Mouse (Mus musculus): ENCODE results near the gene Rpn1.

The Rpn1 gene

DNA sequence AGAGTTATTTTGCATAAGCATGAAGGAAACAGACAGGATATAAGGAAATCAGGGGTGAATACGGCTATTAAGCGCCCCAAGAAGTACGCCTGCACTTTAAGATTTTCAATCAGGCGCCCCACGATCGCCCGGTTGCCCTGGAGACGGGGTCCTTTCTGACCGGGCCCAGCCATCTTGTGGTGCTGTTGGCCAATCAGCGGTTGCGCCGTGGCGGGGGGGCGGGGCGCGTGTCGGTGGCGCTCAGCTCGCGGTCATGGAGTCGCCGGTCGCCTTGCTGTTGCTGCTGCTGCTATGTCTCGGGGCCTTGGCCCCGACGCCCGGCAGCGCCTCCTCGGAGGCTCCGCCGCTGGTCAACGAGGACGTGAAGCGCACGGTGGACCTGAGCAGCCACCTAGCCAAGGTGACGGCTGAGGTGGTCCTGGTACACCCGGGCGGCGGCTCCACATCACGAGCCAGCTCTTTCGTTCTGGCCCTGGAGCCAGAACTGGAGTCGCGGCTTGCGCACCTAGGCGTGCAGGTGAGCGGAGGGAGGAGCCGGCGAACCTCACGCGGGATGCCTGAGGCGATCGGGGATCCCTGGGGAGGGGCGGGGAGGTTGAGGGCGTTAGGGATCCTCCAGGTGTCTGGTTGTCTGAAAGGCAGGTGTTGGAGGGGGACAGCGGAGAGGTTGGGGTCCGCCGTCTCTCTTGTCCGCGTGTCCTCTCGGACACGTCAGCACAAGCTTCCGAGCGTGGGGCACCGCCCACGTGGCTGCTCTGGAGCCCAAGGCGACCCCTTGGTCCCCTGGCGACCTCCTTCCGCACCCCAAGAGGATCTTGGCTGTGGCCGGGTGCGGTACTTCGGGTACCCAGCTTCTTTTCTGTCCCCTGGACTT, at the start of gene Rpn1:
Rpn1 (plus strand) TSS at position 205 of the 874 bp plus-strand sequence.
- DNase-seq (ENCODE audit: low spot score), result peak; percentile 98

DNA sequence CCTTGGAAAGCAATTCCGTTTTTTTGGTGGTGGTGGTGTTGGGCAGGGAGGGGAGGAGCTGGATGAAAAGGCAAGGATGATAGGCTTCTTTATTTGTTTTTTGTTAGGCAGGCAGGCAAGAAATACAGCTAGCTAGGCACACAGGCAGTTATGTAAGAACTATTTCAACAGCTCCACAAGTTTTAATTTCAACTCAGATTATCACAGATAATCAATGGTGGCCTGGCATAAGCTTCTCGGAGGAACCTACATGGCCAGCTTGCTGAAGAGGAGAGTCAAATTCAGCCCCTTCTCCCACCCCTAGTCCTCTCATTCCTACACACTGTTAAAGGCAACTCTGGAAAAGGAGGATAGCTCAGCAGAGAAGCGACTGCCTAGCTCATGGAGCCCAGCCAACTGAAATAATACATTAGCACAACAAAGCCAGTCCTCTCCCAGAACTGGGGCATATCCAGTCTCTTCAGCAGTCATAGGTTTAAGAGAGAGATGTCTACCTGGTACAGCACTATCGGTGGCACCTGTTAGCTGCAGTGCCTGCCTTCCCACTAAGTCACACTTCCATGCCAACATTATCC, 46.7 kb upstream of the Rpn1 start:
- no peak for DNase-seq (ENCODE audit: low spot score)

DNA sequence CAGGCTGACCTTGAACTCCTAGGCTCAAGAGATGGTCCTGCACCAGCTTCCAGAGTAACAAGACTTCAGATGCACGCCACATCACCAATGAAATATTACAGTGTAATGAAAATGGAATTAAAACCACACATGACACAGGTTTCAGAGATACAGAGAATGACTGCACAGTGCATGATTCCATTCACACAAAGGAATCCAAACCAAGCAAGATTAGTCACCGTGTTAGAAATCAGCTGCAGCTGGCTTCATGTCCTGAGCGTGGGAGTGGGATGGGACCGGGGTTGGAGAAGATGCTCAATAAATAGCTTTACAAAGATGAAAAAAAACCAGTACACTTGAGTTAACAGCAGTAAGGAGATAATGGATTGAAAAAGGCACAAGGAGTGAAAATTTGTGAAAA, 44.9 kb upstream of the Rpn1 start:
- no peak for DNase-seq (ENCODE audit: low spot score)

DNA sequence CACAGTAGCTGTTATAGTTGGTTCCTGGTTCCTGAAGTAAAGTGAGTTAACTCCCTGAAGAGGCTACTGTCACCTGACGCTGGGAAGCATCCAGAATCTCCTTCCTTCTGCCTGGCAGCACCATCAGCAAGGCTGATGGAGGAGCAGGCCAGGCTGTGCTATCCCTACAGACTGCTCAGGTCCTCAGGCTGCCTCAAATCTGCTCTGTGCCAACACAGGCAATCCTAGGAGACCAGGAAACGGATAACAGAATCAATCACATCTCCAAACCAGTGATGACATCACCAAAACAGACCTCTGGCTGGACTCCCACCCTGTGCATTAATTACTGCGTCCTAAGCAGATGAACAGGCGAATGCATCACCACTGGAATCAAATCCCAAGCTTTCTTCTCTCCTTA, 43.1 kb upstream of the Rpn1 start:
- DNase-seq (ENCODE audit: low spot score), result no peak

DNA sequence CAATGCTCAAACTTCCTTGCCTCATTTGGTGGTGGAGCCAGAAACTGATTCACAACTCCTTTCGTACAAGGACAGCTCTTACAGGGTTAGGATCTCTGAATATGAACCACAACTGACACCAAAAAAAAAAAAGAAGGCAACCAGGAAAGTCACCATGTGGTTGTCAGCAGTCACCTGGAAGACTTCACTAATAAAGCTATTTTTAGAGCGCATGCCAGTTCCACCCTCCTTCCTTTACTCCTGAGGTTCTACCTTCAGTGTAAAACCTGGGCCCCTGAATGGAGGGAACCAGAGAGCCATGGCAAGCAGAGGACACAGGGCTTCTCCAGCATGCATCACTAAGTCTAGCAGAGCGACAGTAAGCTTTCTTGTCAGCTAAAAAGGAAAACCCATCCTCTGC, 41.9 kb upstream of the Rpn1 start:
- DNase-seq (ENCODE audit: low spot score), result no peak

DNA sequence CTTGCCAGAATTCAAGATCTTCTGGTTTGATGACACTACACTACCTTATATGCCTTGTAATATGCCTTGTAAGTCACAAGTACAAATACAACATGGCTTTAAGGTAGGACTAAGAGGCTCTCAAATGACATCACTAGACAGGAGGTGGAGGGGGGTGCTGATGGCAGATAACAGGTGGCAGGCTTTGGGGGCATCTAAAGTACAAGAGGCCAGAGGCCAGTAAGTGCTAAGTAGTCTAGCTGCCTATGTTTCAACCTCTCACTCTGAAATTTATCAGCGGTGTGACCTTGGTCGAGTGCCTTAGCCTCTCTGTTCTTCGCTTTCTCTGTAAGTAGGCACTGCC, 40.1 kb upstream of the Rpn1 start:
- DNase-seq (ENCODE audit: low spot score), result no peak

DNA sequence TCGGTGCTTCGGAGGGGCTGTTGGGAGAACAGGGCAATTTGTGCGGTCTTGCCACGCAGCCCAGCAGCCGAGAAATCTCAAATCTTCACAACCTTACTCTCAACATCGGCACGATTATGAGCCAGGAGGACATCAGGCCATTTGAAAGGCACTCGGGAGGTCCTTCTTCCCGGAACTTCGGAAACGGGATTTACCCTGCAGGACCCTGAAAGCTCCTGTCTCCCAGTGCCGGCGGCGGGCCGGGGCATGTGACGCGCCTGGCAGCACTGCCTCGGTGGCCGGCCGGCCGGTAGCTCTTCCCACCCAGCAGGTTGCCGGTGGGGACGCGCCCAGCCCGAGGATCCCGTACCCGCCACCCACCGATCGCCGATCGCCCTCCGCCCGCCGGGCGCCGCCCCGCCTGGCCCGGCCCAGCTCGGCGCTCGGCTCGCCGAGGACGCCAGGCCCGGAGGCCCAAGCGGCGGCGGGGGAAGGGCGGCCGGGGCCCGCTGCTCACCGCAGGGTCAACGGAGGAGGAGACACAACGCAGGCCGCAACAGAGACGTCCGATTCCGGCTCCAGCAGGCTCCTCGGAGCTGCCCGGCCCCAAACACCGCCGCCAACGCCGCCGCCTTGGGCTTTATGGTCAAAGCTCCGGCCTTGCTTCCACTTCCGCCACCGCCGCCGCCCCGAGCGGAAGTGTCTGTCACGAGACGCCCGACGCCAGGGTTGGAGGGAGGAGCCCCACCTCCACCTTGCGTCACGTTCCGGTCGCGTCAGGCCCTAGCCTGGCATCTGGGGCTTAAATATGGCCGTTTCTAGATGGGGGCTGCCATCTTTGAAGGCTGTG, 39.5 kb upstream of the Rpn1 start, which contains the start of gene Rab7:
Rab7 (minus strand) TSS at position 694 of the 829 bp plus-strand sequence.
- peak; percentile 97 for DNase-seq (ENCODE audit: low spot score)

DNA sequence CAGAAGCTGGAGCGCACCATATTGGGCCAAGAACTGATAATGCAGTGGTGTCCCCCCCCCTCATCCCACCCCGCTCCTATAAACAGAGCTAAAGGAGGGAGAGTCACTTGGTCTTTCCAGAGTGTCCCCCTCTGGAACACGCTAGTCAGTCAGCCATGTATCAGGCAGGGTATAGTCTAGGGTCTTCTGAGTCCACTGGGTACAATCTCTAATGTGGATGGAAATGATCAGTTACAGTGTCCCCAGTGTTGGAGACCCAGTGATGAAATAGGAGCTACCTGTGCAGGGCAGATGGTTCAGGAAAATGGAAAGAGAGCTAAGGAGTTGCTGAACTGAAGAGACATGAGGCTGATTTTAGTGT, 38.9 kb upstream of the Rpn1 start:
- DNase-seq (ENCODE audit: low spot score), result no peak

DNA sequence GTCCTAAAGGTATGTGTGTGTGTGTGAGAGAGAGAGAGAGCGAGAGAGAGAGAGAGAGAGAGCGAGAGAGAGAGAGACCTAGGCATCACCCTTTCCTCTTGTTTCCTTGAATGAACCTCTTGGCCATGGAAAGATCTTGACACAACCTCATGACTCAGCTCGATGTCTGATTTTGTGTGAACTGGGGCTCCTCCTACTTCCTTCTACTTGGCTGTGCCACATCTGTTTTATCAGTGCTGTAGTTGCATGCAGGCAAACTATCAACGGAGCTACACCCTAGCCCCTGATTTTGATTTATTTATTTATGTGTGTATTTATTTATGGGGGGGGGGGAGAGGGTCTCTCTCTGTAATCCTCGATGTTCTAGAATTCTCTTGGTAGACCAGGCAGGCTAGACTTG, 36.4 kb upstream of the Rpn1 start:
- no peak for DNase-seq (ENCODE audit: low spot score)

DNA sequence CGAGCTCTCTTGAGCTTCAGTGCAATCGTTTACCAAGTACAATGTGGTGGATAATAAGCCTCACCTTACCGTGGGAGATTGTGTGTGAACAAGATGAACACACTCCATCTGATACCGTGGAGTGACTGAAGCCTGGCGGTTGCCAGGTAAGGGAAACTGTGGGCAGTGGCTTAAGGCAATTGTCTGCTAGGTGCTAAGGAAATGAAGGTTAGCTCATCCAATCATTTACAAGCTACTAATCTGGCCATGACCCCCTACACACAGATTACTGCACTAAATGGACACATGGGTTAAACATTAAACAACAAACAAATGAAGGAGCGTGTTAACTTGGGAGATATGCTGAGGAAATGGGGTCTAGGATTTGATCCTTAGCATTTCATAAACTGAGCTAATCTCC, 35.3 kb upstream of the Rpn1 start:
- DNase-seq (ENCODE audit: low spot score), result no peak

DNA sequence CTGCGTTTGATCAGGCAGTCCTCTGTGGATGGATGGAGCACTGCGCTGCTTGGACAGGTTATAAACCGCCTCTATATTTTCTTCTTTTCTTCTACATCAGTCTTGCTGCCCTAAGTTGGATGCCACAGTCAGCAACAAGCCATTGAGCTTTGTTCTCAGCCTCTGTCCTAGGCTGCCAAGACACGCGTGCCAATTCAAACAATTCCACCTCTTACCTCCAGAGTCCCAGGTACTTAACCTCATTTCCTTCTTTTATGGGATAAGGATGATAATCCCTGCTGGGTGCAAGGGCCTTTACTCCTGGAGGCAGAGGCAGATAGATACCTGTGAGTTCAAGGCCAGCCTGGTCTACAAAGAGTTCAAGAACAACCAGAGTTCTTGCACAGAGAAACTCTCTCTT, 33.1 kb upstream of the Rpn1 start:
- no peak for DNase-seq (ENCODE audit: low spot score)

DNA sequence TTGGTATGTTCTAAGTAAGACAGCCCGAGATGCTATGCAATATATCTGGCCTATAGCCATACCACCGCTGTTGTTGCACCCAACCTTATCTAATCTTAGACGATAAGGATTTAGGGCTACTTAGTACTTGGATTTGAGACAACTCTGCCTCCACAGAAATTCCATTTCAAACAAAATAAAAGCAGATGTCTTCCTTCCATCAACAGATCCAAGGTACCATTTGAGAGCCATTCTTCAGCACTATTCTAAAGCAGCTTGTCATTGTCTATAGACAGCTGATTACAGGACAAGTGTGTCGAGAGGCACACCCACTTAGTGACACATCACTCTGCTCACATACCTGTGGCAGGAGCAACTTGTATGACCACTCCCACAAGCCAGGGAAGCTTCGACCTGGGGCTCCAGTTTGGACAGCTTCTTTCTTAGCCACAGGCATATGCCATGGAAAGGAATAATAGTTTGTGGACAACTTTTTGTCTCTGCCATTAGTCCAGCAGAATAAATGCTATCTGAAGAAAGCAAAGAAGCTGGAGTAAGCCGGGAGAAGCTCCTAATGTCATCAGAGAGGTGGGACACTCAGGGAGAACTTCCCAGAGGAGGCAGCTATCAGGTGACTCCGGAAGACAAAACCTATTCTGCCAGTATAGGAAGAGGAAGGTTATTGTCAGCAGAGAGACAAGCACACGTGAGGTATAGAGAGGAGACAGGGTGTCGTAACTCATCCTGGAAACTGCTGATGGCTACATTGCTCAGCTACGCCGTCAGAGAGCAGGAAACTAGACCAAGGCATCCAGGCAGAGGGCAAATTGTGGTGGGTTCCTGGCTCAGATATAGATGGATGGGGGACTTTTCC, 30.8 kb upstream of the Rpn1 start:
- peak; percentile 19 for DNase-seq (ENCODE audit: low spot score)

DNA sequence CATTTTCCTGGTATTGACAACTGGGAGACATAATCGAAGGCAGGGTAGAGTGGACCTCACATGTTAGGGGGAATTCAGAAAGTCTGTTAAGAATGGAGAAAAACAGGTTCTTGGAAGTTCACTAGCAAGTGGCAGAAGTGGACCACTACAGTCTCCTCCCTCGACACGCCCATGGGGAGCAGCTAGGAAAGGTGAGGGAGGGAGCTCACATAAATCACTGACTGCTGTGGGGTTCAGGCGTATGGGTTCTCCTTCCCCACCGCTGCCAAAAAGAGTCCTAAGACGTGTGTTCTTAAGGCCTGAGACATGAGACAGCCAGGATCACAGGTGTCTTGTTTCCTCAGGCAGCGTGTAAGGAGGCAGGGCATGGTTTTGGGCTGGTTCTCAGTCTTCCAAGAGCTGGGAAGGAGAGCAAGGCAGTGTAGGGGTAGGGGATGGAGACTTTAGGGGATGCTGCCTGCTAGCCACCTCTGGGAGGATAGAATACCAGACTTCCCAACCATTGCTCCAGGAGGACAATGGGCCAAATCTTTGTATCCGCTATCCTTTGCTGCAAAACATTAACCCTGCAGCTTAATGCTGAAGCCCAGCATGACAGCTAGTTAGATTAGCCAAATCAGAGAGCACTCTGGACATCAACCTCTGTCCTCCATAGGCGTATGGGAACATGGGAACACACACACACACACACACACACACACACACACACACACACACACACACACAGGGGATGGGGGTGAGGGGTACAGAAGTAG, 30.0 kb upstream of the Rpn1 start:
- no peak for DNase-seq (ENCODE audit: low spot score)

DNA sequence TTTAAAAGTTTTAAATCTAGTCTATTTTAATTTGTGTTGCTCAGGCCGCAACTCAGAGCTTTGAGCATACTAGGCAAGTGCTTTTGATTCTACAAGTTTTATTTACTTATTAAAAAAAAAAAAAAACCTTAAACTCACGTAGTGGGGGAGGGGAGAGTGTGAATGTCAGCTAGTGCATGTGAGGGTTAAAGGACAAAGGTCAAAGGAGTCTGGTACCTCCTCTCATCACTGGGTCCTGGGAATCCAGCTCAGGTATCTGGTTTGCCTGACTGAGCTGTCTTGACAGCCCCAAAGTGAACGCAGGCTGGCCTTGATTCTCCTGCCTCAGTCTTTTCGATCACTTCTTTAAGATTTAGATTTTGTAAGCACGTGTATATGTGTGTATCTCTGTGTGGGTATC, 28.6 kb upstream of the Rpn1 start:
- DNase-seq (ENCODE audit: low spot score), result no peak

DNA sequence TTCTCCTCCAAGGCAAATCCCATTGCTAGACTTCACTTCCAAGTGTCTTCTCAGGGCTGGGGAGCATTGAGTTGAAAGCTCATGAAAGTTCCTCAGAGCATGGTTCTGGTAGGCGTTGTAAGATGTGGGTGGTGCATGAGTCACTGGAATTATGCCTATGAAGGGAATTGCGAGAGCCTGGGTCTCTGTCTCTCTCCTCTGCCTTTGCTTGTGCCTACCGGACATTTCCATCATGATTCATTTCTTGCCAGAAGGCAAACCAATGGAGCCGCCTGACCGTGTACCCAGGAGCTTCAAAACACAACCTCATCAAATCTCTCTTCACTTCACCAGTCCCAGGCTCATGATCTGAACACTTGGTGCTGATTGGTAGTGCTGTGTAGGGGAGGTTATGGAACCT, 27.4 kb upstream of the Rpn1 start:
- no peak for DNase-seq (ENCODE audit: low spot score)

DNA sequence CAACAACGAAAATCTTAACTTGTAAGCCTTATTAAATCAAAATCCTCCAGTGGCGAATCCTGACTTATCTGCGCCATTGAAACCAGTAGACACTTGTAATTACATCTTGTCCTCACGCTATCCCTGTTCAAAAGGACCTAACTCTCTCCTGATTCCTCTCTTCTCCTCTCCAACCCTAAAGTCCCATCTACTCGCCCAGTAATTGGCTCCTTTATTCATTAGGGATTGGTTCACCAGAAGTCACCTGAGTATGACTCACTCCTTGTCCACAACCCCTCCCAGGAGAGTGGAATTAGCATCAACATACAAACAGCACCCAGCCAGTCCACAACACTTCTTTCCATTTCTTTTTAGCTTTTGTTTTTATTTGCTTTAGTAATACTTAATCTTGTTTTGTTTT, 24.4 kb upstream of the Rpn1 start:
- DNase-seq (ENCODE audit: low spot score), result no peak

DNA sequence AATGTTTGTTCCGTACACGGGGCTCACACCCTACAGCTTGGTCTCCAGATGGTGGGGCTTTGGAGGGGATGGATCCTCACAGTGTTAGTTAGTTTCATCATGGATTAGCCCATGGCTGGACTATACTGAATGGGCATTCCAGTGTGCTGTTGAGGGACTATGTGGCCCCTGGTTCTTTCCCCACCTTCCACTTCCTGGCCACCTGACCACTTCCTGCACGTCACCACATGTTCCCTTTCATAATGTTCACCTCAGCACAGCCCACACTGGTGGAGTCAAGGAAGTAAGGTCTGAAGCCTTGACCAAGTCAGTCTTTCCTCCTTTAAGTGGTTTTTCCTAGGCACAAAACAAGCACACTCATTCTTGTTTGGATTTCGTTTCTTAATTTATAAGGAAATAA, 23.7 kb upstream of the Rpn1 start:
- no peak for DNase-seq (ENCODE audit: low spot score)

DNA sequence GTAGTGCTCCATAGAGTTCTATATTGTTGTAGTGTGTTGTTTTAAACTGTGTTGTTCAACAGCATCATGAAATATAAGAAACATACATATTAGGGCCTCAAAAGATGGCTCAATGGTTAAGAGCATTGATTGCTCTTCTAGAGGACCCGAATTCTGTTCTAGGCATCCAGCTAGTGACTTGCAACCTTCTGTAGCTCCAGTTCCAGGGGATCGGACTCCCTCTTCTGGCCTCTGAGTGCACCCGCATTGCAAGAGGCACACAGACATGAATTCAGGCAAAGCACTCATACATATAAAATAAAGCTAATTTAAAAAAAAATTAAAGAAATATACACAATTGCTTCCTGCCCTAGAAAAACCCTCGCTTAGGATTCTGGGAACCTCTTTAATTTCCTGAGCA, 22.9 kb upstream of the Rpn1 start:
- no peak for DNase-seq (ENCODE audit: low spot score)

DNA sequence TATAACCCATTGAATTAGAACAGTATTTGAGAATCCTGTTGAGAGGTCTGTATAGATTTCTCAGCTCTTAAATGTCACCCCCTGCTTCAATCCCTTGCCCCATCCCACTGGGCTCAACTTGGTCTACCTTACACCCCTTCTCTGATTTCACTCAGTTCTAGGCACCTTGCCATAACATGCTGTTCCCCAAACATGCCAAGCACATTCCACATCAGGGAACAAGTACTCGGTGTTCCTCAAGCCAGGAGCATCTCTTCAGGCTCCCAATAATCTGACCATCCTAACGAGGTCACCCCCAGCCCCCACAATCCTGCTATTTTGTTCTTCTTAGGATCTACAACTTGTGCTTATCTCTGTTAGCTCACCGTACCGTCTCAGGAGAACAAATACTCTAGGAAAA, 21.9 kb upstream of the Rpn1 start:
- DNase-seq (ENCODE audit: low spot score), result no peak

DNA sequence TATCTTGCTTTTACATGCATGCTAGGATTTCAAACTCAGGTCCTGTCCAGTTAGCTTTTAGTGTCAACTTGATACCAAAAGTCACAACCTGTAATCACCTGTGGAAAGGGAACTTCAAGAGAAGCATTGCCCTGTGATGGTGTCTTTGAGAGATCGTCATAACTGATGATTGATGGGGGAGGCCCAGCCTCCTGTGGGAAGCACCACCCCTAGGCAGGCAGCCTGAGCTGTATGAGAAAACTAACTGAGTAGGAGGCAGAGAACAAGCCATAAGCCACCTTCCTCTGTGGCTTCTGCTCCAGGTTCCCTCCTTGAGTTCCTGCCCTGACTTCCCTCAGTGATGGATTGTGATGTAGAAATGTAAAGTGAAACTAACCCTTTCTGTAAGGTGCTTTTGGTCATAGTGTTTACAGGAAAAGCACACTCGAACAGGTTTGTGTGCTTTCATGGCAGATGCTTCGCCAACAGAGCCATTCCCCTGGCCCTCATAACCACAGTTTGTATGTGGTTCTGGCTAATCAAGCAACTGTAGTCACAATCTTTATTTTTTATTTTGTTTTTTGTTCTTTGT, 20.1 kb upstream of the Rpn1 start:
- DNase-seq (ENCODE audit: low spot score), result no peak

DNA sequence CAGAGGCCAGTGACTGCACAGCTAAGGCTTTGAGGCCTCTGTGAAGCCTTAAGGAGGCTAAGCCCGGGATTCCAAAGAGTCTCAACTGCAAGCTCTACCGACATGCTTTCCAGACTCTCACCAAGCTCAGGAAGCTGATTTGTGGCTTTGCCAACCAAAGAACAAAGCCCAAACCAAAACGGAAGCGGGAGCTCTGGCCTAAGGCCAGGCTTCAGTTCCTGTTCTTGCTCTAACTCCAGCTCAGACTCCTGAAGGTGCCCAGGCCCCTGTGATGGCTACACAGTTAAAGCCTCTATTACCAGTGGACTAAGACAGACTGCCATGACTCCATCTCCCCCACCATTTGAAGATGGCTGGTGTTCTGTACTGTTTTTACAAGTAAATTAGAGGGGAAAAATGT, 19.2 kb upstream of the Rpn1 start:
- DNase-seq (ENCODE audit: low spot score), result peak; percentile 28

Measured in urinary bladder, postnatal 14 days (tissue).